Mouse (Mus musculus): Measurements from ENCODE around the gene Atp5j2.

DNA sequence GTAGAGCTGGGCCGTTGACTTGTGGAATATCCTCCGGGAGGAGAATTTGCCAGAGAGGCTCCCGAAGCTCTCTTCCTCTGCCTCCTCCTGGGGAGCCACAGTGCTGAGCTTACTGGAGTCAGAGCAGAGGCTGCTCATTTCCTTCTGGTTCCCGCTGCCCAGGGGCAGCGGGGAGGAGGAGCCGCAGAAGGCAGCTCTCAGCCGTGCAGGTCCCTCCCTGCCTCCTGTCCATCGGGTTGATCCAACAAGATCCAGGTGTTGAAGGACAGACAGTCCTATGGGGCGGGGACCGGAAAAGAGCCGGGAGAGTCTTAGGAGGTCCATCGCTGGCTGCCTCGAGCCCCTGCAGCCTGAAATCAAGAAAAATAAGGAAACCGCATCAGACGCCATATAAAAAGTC is 26.7 kb downstream of the Atp5j2 start:
- TF ChIP-seq POLR2A (IDR thresholded peaks at IDR 0.05; ENCODE audit: insufficient read depth, low read length) (no peak), EP300 (IDR thresholded peaks at IDR 0.05; ENCODE audit: insufficient read depth, low read depth, low read length) (no peak)
